Mouse (Mus musculus) erythroid progenitor cell, adult 5-6 weeks (primary cell): ENCODE results near the gene Ralgapa1. TPM values are rescaled to one million over a fixed set of nuclear protein-coding genes. Genes with fewer than 3 reads are reported as not detected.

Experiments used
- ATAC-seq: replicated peaks from 2 replicates; pipeline ENCODE4 v1.8.0; 2016; ENCODE audit warnings: moderate number of reproducible peaks, mild to moderate bottlenecking, moderate TSS enrichment, inconsistent platforms; ENCODE audit not compliant: poor library complexity, low FRiP score, severe bottlenecking
- total RNA-seq, 2 experiments: library from RNA; stranded (forward) in 1 of 2; stranded (reverse) in 1 of 2; fragments of 150-400 nt in 1 of 2; fragments of 186-747, 209-891 nt in 1 of 2; gene quantifications; 2 replicates each; pipeline versions ENCODE4 v1.2.3 to v1.2.4; 2015 to 2017; ENCODE audit warnings: low replicate concordance in 2 of 2

Gene Ralgapa1
- total RNA-seq (2015; ENCODE audit: low replicate concordance) (23.5 and 33.9 TPM in 2 replicates), total RNA-seq (2017; ENCODE audit: low replicate concordance) (12.9 and 16.0 TPM in 2 replicates)

GRCm38 (mm10) chr12:55820661-55821314 lies at the start of gene Ralgapa1:
Gene Ralgapa1, minus strand, starts transcription at chr12:55821167.
- peak; percentile 91 for ATAC-seq

- ATAC-seq: no peak
Measured at GRCm38 (mm10) chr12:55869622-55870322, 48.8 kb upstream of the Ralgapa1 start.

- no peak for ATAC-seq
Measured at GRCm38 (mm10) chr12:55867738-55868137, 46.8 kb upstream of the Ralgapa1 start.

- ATAC-seq: no peak
Measured at GRCm38 (mm10) chr12:55860631-55861030, 39.7 kb upstream of the Ralgapa1 start.

- ATAC-seq: no peak
Measured at GRCm38 (mm10) chr12:55859409-55860349, 38.7 kb upstream of the Ralgapa1 start.

- peak; percentile 52 for ATAC-seq
Measured at GRCm38 (mm10) chr12:55850650-55851049, 29.7 kb upstream of the Ralgapa1 start.

- ATAC-seq: no peak
Measured at GRCm38 (mm10) chr12:55847851-55848250, 26.9 kb upstream of the Ralgapa1 start.

GRCm38 (mm10) chr12:55846741-55847140 lies 25.8 kb upstream of the Ralgapa1 start:
- 0 out of 2 replicates have a peak, but pooled peaks have one; percentile 57 for ATAC-seq

GRCm38 (mm10) chr12:55837495-55837894 lies 16.5 kb upstream of the Ralgapa1 start:
- no peak for ATAC-seq

- peak; percentile 98 for ATAC-seq
Measured at GRCm38 (mm10) chr12:55836199-55836951, 15.4 kb upstream of the Ralgapa1 start, which contains the start of gene Brms1l. Gene Brms1l, plus strand, starts transcription at chr12:55836324.

GRCm38 (mm10) chr12:55835857-55836198 lies 14.9 kb upstream of the Ralgapa1 start:
- no peak for ATAC-seq

GRCm38 (mm10) chr12:55834891-55835290 lies 13.9 kb upstream of the Ralgapa1 start:
- ATAC-seq: no peak

GRCm38 (mm10) chr12:55833906-55834625 lies 13.1 kb upstream of the Ralgapa1 start:
- ATAC-seq: no peak

GRCm38 (mm10) chr12:55832961-55833360 lies 12.0 kb upstream of the Ralgapa1 start:
- no peak for ATAC-seq

- ATAC-seq: 0 out of 2 replicates have a peak, but pooled peaks have one; percentile 40
Measured at GRCm38 (mm10) chr12:55831101-55831500, 10.1 kb upstream of the Ralgapa1 start.

GRCm38 (mm10) chr12:55825537-55825936 lies 4.6 kb upstream of the Ralgapa1 start:
- no peak for ATAC-seq

- ATAC-seq: no peak
Measured at GRCm38 (mm10) chr12:55824027-55824426, 3.1 kb upstream of the Ralgapa1 start.

GRCm38 (mm10) chr12:55820119-55820660 lies 777 bp downstream of the Ralgapa1 start:
- ATAC-seq: peak; percentile 56
